Mouse (Mus musculus) lung, adult 18-20 months (tissue): ENCODE data around the gene Ccdc62.

Source experiments
- DNase-seq, 2 experiments: peaks; one replicate each; pipeline ENCODE4 v3.0.0; 2022; ENCODE audit warnings: mixed read lengths in 2 of 2

Gene Ccdc62

GRCm38 (mm10) chr5:123980521-123981249 is 50.2 kb downstream of the Ccdc62 start:
- DNase-seq: no peak

DNA sequence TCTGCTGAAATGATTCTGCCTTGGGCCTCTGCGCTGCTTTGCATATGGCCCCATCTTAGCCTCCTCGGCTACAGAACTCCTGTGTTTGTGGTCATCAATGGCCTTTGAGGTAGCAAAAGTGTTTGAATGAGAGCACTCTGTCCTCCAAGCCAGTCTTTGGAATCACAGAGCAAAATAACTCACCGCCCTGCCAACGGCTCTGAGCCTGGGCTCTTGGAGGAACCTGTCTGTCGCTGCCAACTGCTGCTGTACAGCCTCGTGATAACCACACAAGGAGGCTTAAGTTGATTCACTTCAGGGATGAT is 50.7 kb downstream of the Ccdc62 start:
- DNase-seq: peak; percentile 54 to 71

- no peak for DNase-seq
These were observed 52.4 kb downstream of the Ccdc62 start for GRCm38 (mm10) chr5:123982838-123983237.

DNA sequence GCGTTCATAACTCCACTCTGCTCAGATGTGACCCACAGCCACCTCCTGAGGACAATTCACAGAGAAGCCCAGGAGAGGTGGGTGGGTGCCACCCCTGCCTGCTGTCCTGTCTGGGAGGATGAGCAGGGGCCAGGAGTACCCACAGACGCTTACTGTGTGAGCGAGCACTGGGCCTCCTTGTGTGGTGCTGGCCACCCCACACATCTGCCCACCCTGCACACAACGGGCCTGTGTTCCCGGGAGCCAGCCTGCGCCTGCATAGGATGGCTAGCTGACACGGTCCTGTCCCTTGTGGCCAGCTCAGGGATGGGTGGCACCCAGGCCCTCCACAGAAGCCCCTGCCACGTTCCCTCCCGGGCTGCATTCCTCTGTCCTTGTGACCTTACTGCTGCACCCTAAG is 55.0 kb downstream of the Ccdc62 start:
- no peak for DNase-seq

DNA sequence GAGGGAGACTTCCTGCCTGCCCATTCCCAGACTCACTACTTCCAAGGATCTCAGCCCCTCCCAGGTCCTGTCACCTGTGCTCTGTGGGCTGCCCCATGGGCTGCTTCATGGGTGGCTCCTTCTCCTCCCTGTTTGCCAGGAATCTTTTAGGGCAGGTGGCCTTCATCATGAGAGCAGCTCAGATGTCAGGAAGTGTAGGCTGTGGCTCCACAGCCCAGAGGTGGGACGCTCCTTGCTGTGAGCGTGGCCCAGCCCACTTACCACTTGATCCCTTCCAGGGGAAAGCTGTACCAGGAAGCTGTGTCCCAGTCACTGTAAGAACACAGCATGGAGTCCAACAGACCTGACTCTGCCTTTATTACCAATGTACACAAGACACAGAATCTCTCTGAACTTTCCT is 56.4 kb downstream of the Ccdc62 start:
- peak; percentile 49 to 73 for DNase-seq

DNA sequence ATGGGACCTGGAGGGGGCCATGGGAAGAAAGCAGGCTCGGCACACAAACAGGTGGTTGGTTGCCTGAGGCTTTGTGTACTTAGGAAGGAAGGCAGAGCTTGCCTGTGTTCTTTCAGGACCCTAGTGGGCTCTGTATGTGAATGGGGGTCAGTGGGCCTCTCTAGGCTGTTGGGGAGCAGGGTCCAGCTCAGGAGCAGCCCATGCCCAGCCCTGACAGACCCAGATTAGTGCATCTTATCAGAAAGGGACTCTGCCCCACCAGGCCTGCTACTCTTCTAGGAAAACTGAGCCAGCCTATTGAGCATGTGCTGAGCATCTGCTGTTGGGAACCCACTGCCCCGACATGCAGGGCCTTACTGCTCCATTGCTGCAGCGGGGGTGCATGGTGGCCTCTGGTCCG is 57.0 kb downstream of the Ccdc62 start:
- DNase-seq: no peak

- DNase-seq: peak; percentile 85
These were observed 59.7 kb downstream of the Ccdc62 start for GRCm38 (mm10) chr5:123989941-123990885.

GRCm38 (mm10) chr5:123991321-123991720 is 60.8 kb downstream of the Ccdc62 start:
- no peak for DNase-seq

GRCm38 (mm10) chr5:123992193-123992637 is 61.7 kb downstream of the Ccdc62 start:
- DNase-seq: peak; percentile 81 to 85

GRCm38 (mm10) chr5:123992794-123993193 is 62.3 kb downstream of the Ccdc62 start:
- peak; percentile 84 to 89 for DNase-seq

DNA sequence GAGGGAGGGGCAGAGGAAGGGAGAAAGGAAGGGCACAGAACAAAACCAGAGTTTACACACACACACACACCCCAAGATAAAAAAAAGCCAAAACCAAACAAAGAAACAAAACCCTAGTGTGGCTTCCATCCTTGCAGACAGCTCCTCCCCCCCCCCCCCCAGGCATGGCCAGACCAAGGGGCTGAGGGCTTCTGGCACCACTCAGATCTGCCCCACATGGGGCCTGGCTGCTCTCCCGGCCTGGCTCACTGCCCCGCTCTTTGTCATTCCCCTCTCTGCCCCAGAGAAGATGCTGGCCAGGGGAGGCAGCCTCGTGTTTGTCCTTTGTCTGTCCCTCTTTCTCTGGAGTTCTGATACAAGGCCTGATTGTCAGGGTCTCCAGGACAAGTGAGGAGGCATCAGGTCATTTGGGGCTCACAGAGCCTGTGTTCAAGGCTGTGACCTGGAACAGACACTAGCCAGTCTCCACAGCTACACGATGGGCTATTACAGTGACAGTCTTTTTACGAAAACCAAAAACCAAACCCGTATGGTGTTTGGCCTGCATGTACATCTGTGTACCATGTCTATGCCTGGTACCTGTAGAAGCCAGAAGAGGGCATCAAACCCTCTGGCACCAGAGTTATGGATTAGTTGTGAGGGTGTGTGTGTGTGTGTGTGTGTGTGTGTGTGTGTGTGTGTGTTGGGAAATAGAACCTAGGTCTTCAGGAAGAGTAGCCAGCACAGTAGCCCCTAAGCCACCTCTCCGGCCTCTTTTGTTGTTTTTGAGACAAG is 63.0 kb downstream of the Ccdc62 start:
- DNase-seq: no peak

- peak; percentile 69 to 76 for DNase-seq
These were observed 64.0 kb downstream of the Ccdc62 start for GRCm38 (mm10) chr5:123994468-123994867.

- no peak for DNase-seq
These were observed 64.9 kb downstream of the Ccdc62 start for GRCm38 (mm10) chr5:123995388-123995787.

GRCm38 (mm10) chr5:123996194-123996593 is 65.7 kb downstream of the Ccdc62 start:
- no peak for DNase-seq

DNA sequence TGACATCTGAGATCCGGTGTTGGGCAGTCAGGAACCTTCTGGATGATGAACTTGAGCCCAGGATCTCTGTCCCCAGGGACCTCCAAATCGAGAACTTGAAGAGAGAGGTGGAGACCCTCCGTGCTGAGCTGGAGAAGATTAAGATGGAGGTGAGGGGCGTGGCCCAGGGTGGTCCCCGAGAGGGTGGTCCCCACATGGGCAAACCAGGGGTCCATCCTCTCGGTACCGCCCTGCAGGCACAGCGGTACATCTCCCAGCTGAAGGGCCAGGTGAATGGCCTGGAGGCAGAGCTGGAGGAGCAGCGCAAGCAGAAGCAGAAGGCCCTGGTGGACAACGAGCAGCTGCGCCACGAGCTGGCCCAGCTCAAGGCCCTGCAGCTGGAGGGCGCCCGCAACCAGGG is 66.2 kb downstream of the Ccdc62 start:
- no peak for DNase-seq

GRCm38 (mm10) chr5:123997211-123997751 is 66.8 kb downstream of the Ccdc62 start:
- no peak for DNase-seq

DNA sequence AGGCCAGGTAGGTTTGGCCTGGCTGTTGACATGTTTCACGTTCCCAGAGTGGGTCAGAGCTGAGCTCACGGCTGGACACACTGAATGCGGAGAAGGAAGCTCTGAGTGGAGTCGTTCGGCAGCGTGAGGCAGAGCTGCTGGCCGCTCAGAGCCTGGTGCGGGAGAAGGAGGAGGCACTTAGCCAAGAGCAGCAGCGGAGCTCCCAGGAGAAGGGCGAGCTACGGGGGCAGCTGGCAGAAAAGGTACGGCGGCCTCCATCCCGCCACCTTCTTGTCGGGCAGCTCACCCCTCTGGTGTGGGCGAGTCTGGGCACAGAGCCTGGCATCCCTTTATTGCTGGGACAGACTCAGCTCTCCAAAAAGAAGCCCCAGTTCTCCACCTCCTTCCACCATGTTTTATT is 67.3 kb downstream of the Ccdc62 start:
- no peak for DNase-seq

DNA sequence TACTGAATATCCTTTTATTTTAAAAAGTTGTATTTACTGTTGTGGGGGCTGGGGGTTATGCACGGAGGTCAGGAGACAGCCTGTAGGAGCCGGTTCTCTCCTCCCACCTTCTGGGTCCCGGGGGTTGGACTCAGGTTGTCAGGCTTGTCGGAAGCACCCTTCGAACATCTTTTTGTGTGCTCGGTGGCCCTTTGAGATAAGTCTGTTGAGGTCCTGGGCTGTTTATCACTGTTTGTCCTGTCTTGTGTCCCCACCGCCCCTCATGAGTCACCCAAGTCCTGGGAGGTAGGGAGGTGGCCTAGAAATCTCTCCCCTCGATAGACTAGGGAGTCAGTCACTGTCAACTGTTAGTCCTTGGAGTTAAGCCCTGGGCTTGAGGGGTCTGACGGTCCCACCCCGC is 67.9 kb downstream of the Ccdc62 start:
- DNase-seq: no peak

DNA sequence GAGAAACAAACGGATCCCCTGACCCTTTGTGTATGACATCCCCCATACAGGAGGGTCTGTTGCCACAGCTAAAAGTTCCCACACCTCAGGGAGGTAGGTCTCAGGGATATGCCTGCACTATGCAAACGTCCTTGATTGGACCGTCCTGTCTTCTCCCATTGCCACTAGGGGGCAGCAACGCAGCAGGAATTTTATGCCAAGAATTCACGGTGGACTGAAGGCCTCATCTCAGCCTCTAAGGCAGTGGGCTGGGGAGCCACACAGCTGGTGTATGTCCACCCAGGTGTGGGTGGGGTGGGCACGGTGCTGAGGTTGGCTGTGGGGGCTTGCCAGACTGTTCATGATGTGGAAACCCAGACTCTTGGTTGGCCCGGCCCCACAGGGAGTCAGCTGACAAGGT is 70.3 kb downstream of the Ccdc62 start:
- peak; percentile 82 to 85 for DNase-seq

- no peak for DNase-seq
These were observed 70.8 kb downstream of the Ccdc62 start for GRCm38 (mm10) chr5:124001274-124001673.

- DNase-seq: no peak
These were observed 72.4 kb downstream of the Ccdc62 start for GRCm38 (mm10) chr5:124002876-124003275.

DNA sequence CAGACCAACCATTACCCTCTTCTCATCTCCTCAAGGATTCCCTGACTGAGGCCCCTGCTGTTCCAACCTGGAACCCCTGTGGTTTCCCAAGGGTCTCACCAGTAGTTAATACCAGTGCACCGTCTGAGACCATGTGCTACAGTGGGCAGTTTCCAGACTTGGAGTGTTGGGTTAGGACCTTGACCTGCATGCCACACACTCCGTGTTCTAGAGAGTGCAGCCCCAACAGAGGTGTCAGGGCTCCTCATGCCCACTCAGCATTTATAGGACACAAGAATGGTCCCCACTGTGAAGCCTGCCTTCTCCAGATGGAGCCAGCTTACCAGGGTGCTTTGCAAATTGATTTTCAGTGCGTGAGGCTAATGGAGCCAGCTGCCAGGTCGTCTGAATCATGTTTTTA is 72.9 kb downstream of the Ccdc62 start:
- no peak for DNase-seq
